Mouse (Mus musculus): ENCODE measurements around the gene Mypop.

DNA sequence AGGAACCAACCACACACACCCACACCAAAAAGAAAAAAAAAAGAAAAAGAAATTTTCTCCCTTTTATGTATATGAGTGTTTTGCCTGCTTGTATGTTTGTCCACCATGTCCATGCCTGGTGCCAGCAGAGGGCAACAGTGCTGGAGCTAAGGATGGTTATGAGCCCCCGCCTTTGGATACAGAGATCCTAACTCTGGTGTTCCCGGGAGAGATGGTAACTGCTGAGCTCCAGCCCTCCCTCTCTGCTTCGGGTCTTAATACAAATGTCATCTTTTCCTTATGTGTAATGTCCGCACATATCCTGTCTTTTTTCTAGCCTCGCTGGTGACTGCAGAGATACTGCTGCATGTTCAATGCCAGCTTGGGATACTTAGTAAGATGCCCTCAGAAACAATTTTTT, 1.1 kb upstream of the Mypop start:
- no peak for TF ChIP-seq EP300 (IDR thresholded peaks at IDR 0.05; ENCODE audit: low read depth)
- no peak for TF ChIP-seq CTCF (IDR thresholded peaks at IDR 0.05; ENCODE audit: low read depth)
